Mouse (Mus musculus) thymus, postnatal 36 days (tissue): ENCODE data around the gene Sirt4.
"Not testable (repeated sequence)": the region's sequence is repeated elsewhere in the genome, so short reads cannot be mapped to it uniquely, and the experiment has no call there.

Experiments used
- DNase-seq, 2 experiments: peaks; one replicate each; pipeline ENCODE4 v3.0.0; 2022; ENCODE audit warnings: mixed read lengths in 2 of 2

Gene Sirt4

DNA sequence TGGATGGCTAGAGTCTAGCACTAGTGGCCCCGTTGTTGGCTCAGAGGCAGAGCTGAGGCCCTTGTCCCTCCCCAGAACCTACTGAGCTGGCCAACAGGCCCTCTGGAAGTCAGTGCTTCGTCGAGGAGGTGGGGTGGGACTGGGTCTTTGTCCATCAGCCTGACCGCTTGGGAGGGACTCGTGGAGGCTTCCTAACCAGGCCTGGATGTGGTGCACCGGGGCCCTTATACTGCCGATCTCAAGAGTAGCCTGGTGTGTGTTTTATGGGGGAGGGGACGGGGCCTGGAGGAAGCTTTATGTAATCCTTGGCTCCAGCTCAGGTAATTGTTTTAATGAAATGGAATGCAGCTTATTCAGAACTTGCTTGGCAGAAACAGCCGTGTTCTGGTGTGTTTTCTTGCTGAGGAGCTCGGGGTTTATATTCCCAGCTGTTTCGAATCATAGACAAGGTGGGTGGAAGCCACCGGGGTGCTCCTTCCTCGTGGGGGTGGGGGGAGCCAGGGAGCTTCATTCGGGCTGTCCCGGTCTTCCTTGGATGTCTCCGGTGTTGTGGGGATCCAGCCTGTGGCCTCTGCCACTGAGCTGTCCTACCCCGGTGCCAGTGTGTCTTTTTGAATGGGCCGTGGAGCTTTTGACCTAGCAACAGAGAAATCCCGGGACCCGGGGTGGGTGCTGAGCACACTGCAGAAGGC is 30.5 kb upstream of the Sirt4 start:
- peak in 1 of 2 experiments; percentile 20 for DNase-seq

DNA sequence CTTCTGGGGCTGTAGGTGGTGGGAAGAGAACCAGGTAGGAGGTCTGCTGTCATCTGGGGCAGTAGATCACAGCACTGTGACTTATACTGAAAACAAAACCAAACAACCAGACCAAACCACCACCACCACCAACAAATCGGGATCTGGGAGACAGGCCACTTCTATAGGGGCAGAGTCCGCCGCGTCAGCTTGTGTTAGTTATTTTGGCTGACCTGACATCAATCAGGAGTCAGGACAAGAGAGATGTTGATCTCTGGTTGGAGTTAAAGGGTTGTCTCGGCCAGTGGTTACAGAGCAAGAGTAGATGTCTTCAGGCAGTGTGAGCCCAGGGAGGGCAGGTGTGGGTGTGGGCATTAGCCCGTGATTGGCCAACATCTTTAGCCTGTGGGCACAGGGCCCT is 29.8 kb upstream of the Sirt4 start:
- DNase-seq = no peak

DNA sequence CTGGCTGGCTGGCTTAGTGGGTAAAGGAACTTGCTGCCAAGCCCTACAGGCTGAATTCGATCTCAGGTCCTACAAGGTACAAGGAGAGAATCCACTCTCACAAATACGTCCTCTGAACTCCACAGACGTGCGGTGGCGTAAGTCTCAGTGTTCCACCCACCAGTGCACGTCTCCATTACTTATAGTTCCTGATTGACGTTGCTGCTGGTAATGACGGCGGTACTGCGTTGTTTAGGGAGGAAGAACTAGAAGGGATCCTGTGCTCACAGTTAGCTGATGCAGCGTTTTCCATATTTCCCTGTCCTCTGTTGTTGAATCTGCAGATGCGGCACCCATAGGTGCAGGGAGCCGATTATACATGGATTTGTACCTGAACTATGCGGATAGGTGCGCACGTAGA is 29.2 kb upstream of the Sirt4 start:
- DNase-seq = no peak

DNA sequence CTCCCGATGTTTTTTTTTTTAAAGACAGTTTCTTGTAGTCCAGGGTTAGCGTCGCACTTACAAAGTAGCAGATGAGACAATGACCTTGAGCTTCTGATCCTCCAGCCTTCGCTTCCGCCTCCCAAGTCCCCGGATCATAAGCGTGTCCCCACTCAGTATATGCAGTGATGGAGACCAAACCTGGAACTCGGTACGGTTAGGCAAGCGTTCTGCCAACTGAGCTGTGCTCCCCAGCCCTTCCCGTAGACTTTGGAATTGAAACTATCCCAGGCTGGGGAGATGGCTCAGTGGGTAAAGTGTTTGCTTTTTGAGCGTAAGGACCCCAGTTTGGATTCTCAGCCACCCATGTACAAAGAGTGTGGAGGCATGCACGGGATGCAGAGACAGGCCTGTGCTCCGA is 28.7 kb upstream of the Sirt4 start:
- DNase-seq = no peak

DNA sequence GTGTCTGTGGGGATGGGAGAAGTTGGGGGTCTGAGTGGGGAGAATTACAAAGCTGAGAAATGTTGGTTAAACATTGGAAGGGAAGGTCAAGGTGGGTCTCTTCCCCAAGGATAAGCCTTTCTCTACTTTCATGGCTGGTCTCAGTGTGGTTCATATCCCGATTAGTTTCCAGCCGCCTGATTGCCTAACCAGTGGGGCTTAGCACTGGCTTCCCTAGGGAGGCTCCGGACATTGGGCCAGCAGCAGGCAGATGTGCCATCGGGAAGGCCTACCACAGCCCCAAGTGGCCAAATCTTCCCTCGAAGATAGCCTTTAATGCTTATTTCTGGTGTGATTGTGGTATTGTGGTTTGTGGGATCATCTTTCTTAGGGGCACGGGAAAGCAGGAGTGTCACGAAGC is 27.9 kb upstream of the Sirt4 start:
- no peak for DNase-seq

DNA sequence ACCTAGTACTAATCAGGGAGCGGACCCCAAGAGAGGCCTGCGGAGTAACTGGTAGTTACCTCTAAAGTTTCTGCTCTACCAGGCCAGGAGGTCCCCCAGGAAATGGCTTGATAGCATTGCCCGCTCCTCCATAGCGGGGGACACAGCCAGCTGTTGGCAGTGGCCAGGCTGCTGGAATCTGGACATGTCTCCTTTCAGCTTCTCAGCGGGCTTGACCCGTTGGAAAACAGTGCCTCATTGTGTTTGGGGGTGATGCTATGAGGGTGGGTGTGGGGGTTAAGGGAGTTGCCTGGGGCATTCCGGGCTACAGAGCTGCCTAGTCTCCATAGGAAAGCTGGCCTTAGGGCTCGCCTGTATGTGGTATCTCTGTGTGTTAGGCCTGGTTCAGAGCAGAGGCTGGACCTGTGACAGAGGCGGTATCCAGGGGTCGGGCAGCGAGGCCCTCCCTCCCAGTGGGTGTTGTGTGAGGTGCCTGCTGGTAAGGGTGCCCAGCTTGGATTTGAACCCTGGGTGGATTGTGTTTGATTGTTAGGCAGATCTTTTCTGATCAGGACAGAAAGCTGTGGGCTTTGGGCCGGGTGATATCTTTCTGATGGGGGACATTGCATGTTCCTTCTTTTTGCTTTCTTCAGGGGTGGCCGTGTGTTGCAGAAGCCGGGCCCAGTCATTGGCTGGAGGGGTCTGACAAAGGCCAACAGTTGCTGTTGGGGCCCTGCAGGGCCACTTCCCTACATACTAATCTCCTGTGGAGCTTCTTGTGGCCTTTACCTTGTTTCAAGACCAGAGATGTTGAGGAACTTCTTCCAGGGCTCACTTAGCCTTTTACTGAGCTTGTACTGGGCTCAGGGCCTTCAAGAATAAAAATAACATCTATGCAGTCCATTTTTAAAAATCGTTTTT is 25.5 kb upstream of the Sirt4 start:
- peak in 1 of 2 experiments; percentile 16 for DNase-seq

DNA sequence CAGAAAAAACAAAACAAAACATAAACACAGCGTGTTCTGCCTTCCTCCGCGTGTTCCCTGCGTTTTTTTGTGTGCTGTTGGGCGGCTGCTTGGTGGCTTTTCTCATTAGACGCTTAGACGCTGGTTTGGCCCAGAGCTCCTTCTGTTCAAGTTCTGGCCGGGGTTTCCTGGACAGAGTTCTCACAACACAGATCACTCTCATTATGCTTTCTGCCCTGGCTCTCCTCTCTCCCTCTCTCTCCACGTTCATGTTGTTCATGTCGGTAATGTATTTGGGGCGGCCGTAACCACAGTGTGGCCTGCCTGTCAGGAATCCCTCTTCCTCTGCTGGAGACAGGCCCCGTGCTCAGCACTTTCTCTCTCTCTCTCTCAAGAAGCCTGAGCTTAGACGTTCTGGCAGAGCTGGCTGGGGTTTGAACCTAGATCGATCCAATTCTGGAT is 24.8 kb upstream of the Sirt4 start:
- DNase-seq = no peak

DNA sequence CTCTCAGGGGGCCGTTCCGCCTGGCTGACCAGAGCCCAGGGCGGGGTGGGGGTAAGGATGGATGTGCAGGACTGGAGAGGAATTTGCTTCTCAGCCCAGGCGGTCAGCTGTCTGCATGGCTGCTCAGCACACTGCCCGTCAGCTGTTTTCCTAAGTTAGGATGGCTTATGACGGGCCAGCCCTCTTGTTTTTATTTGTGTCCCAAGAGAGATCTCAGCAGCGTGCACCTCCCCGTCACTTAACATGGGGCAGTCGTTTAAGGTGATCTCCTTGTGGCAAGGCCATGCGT is 24.3 kb upstream of the Sirt4 start:
- no peak for DNase-seq

DNA sequence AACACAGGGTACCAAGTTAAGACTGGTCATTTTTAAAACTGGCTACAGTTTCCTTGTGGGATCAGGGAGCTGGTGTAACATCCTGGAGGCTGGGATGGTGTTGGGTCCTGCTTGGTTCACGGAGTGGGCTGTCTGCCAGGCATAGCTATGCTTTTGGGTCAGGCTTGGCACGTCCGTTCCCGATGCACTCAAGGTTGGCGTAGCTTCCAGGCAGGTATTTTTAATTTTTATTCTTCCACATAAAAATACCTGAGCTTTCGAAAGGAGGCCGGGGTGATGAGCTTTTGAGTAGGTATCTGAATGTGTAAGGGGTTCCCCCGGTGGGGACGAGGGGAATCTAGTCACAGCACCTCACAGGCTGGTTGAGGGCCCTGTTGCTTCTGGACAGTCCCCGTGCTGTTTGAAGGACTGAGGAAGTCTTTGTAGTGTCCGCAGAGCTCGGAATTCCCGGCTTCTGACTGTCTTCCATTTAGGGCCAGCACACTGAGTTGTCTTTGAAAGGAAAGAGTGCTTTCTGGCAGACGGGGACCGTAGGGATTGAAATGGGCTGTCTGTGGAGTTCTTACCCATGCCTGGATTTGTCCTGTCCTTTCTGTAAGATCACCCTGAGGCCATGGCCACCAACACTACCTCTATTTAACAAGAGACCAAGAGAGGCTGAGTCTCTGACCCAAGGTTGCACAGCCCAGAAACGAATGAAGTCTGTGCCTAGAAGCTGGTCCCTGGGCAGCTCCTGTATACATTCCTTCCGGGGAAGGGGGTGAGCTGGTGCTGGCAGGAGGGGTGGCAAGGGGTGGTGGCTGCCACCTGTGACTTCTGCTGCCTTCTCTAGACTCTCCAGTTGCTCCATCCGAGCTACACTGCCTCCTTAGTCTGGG is 23.7 kb upstream of the Sirt4 start:
- peak; percentile 44 to 65 for DNase-seq

DNA sequence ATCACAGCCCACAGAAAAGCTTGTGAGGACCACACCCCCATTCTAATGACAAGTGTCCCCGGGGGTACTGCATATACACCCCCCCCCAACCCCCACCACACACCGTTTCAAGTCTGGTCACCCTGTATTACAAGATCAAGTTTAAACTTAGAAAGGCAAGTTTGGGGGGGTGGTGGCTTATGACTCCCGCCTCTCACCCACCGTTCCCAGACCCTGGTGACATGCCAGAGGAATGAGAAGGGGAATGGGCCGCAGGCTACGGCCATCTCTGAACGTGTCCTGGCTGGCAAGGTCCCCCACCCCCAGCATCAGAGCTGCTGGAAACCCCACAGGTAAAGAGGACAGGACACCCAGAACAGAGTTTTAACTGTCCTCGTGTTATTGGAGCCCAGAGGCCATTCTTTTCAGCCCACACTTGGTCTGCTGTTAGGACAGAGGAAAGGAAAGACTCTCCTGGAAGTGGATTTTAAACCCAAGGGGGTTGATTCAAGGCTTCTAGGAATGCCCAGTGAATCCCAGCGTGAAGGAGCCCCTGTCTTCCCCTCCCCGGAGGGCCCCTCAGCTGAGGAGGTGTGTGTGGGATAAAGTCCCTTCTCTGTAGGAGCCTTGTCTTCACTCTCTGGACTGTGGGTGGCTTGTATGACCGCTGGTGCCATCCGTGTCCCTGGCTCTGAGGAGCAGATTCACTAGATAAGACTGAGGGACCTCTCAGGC is 22.9 kb upstream of the Sirt4 start:
- peak in 1 of 2 experiments; percentile 34 for DNase-seq

DNA sequence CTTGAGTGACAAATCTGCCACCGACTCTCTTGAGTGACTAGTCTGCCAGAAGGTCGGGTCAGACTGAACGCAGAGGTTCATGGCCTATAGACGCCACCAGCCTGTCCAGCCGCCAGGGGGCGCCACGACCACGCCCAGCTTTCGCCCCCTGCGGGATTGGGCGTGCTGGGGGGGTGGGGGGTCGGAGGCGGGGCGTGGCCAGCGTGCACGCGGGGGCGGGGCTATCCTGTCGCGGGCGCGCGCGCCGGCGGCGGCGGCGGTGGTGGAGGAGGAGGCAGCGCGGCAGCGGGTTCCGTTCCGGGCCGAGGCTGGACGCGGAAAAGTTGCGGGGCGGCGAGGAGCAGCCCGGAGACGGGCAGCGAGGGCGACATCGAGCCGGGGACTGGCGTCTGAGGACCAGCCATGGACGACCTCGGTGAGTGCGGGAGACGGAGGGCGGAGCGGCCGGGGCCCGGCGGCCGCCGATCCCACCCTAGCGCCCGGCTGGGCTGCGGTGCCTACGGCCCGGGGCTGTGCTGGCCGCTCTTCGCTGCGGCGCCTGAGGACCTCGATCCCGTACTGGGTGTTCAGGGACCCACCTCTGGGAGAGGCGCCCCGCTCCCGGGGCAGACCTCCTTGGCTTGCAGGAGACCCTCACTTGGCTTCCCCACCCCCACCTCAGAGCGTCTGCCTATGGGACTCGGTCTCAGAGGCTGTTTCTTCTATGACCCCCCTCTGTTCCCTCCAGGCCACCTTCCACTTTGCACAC is 22.1 kb upstream of the Sirt4 start, which contains the start of gene Pxn:
TSS of gene Pxn (plus strand) at position 223 of the 748 bp plus-strand sequence.
- DNase-seq = peak; percentile 93 to 95

DNA sequence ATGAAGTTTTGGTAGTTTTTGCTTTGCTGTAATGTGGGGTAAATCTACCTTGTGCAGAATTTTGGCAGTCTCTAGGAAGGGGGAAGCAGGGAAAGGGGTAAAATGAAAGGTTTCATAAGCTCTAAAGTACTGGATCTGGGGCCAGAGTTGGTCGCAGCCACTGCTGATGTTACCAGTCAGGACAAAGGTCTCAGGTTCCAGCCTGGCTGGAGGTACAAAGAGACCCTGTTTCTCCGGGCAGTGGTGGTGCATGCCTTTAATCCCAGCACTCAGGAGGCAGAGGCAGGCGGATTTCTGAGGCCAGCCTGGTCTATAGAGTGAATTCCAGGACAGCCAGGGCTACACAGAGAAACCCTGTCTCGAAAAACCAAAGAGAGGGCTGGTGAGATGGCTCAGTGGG is 21.1 kb upstream of the Sirt4 start:
- DNase-seq = not testable (repeated sequence)

DNA sequence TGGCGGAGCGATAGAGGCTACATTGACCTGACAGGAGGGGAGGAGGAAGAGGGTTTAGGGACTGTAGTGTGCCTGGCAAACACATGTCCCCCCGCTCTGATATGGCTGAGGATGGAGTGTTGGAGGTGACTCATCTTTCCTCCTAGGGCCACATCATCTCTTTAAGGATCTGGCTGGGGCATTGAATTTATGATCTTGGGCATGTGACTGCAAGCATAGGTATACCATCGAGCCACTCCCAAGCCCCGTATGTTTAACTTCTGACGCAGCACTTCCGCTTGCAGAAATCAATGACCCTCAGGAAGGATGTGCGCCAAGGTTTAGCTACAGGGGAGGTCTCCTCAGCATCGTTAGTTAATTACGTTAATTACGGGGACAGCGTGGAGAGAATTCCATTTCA is 18.5 kb upstream of the Sirt4 start:
- DNase-seq = no peak

DNA sequence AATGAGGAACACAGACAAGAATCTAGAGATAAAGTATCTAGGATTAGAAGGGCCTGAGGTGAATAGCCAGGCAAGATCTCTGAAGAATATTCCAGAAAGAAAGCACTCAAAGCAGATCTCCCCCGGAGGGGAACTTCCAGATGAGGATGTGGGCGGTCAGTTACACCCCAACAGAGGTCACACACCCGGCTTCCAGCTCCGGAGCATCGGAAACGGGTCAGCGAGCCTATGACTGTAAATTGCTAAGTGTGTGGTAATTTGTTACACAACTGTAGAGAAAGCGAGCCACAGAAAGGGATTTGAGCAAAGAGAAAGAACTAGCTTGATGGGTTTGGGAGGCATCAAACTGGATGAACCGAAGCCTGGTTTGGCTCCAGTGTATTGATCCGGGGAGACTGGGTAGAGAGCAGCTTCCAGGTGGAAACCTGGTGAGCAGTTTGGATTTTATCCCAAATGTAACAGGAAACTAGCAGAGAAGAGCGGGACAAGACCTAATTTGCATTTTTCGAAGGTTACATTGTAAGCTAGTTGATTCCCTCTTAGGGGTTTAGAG is 15.9 kb upstream of the Sirt4 start:
- DNase-seq = no peak

DNA sequence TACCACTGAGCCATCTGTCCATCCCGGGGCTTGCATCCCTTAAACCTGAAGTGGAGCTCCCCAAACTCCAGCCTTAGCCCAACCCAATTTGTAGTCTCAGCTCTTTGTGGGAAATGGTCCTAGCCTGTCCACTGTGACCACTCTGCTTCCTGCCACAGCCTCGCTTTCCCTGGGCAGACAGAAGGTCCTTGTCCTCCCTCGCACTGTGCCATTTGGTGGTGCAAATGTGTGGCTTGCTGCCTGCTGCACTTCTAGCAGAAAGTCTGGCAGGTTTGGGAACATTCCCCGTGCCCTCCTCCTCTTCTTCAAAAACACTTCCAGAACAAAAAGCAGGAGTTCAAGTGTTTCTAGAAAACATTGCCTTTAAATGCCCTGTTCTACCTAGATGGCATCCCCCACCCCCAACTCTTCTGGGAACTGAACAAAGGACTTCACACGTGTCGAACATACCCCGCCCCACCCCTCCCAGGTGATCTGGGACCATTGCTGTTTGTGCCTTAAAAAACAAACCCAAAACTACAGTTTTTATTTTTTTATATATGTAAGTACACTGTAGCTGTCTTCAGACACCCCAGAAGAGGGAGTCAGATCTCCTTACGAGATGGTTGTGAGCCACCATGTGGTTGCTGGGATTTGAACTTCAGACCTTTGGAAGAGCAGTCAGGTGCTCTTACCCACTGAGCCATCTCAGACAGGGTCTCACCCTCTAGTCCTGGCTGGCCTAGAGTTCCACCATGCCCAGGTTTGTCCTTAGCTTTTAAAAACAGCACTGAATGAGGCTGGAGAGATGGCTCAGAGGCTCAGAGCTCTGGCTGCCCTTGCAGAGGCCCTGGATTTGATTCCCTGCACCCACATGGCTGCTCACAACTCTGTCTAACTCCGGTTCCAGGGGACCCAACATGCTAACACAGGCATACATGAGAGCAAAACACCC is 14.0 kb upstream of the Sirt4 start:
- no peak for DNase-seq

DNA sequence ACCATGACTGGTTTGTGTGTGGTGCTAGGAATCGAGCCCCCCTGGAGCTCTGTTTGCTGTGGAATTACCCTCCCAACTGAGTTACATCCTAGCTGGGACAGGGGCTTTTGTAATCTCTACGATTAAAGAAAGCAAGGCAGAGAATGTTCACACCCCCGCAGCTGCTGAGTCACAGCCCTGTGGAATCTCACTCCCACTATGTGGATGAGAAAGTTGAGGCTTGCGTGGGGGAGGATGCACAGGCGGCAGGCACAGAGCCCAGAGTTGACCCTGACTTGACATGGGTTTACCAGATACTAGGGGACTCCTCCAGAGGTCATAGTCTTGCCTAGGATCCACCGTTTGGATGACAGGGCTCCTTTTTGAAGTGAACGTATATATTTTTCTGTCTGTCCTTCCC is 12.5 kb upstream of the Sirt4 start:
- DNase-seq = no peak

DNA sequence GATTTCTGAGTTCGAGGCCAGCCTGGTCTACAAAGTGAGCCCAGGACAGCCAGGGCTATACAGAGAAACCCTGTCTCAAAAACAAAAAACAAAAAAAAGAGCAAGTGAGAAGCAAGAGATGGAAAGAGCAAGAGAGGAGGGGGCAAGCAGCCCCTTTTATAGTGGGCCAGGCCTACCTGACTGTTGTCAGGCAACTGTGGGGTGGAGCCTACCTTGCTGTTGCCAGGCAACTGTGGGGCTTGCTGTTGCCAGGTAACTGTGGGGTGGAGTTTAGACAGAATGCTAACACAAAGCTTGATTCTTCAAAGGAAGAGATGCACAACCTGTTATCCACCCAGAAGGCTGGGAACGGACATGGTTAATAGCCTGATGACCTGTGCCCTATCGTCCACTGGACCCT is 11.1 kb upstream of the Sirt4 start:
- not testable (repeated sequence) for DNase-seq

DNA sequence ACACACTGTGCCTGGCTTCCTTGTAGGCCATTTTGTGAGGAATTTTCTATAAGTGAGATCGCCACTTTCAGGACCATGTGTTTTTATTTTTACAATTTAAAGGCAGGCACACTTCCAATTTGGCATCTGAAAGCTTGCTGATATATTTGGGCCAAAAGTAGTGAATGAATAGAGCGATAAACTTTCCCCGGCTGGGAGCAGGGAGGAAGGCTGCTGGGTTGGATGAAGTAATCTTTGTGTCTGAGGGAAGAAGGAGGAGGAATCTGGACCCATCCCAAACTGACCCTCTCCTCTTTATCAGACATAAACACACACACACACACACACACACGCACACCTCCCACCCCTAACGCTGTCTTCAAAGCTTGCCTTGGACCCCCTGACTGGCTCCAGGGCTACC is 8.9 kb upstream of the Sirt4 start:
- no peak for DNase-seq

DNA sequence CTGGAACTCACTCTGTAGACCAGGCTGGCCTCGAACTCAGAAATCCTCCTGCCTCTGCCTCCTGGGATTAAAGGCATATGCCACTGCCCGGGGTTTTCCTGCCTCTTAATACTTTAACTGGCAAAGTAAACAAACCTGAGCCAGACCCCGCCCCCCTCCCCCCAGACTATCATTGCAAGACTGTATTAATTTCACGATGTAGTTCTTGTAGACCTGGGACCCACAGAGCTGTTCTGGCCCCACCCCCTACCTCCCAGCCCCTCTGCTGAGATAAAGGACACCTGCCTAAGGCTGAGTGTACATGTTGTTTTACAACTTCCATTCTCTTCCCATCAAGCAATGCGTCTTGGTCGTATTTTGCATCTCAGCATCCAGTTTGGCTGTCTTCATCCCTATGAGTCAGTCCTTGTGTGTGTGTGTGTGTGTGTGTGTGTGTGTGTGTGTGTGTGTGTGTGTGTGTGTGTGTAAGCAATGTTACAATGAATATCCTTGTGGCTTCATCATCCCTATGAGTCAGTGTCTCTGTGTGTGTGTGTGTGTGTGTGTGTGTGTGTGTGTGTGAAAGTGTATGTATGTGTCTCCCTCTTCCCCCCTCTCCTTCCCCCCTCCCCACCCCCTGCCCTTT is 8.3 kb upstream of the Sirt4 start:
- no peak for DNase-seq

DNA sequence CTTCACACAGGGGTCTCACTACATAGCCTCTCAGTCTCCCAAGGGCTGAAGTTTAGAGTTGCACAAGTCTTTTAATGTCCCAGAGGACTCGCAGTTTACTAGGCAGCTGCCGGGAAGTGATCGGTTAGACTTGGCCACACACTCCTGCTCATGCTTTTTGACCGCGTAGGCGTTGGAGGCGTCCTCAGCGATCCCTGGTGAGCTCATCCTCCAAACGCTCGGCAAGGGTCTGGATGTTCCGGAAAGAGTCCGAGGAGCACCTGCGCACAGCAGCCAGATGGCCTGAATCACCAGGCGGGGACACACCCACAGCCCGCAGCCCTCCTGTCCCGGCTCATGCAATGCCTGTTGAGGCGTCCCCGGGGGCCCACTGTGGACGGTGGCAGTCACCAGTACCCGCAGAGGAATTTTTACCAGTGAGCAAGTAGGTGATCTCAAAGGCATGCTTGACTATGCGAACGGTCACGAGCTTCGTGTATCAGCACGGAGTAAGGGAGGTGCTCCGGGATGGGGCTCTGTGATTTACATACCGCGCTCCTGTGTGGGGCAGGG is 7.3 kb upstream of the Sirt4 start:
- DNase-seq = peak; percentile 30 to 51
